Mouse (Mus musculus): ENCODE measurements around the gene Nprl2. TPM values are rescaled to one million over a fixed set of nuclear protein-coding genes. Genes with fewer than 3 reads are reported as not detected.

Nprl2 gene
- total and polyA plus RNA-seq, 2 experiments from 2014 or later = 22.5 to 56.4 TPM

GRCm38 (mm10) chr9:107538711-107539110 lies 3.3 kb upstream of the Nprl2 start:
- Histone ChIP-seq H3K36me3 (replicated peaks; ENCODE audit: control insufficient read depth, insufficient read depth, low read length) (peaks cover 36% of the 10 kb centered on the region), H3K4me2 (ENCODE audit: low read depth, low read length) (no peak overlapping the region), H3K9me3 (replicated peaks; ENCODE audit: control insufficient read depth, low read length) (no peaks in the 10 kb centered on the region), H3K27ac (ENCODE audit: low read depth) (no peak overlapping the region), H3K27me3 (ENCODE audit: control insufficient read depth, insufficient read depth, low read length) (no peaks in the 10 kb centered on the region), H3K9ac (replicated peaks; ENCODE audit: low read depth, low read length) (no peak overlapping the region), H3K4me3 (ENCODE audit: low read depth, low read length) (no peak overlapping the region), H3K4me1 (ENCODE audit: control insufficient read depth, insufficient read depth) (peaks cover 38% of the 10 kb centered on the region)
- ATAC-seq (ENCODE audit: insufficient read depth, low read depth) (no peak), DNase-seq (ENCODE audit: low spot score) (no peak)
- WGBS = 87% methylated on average over 3 of the region's 3 CpGs
- TF ChIP-seq EP300 (IDR thresholded peaks at IDR 0.05; ENCODE audit: low read depth) = no peak
- TF ChIP-seq CTCF (IDR thresholded peaks at IDR 0.05; ENCODE audit: low read depth) = no peak

GRCm38 (mm10) chr9:107539940-107540339 lies 2.1 kb upstream of the Nprl2 start:
- Histone ChIP-seq H3K27ac (ENCODE audit: low read depth) (no peak overlapping the region), H3K4me1 (ENCODE audit: control insufficient read depth, insufficient read depth) (peaks cover 38% of the 10 kb centered on the region), H3K27me3 (ENCODE audit: control insufficient read depth, insufficient read depth, low read length) (no peaks in the 10 kb centered on the region), H3K9me3 (replicated peaks; ENCODE audit: control insufficient read depth, low read length) (no peaks in the 10 kb centered on the region), H3K4me3 (ENCODE audit: low read depth, low read length) (no peak overlapping the region), H3K4me2 (ENCODE audit: low read depth, low read length) (no peak overlapping the region), H3K9ac (replicated peaks; ENCODE audit: low read depth, low read length) (no peak overlapping the region), H3K36me3 (replicated peaks; ENCODE audit: control insufficient read depth, insufficient read depth, low read length) (peaks cover 47% of the 10 kb centered on the region)
- no peak for DNase-seq (ENCODE audit: low spot score)
- no peak for TF ChIP-seq CTCF (IDR thresholded peaks at IDR 0.05; ENCODE audit: low read depth)
- ATAC-seq (ENCODE audit: insufficient read depth, low read depth) = no peak
- 94% methylated on average over 8 of the region's 8 CpGs for WGBS

GRCm38 (mm10) chr9:107540420-107540819 lies 1.6 kb upstream of the Nprl2 start:
- H3K9me3 ChIP-seq (replicated peaks; ENCODE audit: control insufficient read depth, low read length) = no peaks in the 10 kb centered on the region
- WGBS = 61% methylated on average over 4 of the region's 4 CpGs
- ATAC-seq (ENCODE audit: insufficient read depth, low read depth) (no peak), DNase-seq (ENCODE audit: low spot score) (no peak)
- no peaks in the 10 kb centered on the region for H3K27me3 ChIP-seq (ENCODE audit: control insufficient read depth, insufficient read depth, low read length)
- H3K4me1 ChIP-seq (ENCODE audit: control insufficient read depth, insufficient read depth) = peaks cover 34% of the 10 kb centered on the region
- no peak overlapping the region for H3K4me3 ChIP-seq (ENCODE audit: low read depth, low read length)
- no peak overlapping the region for H3K27ac ChIP-seq (ENCODE audit: low read depth)
- H3K4me2 ChIP-seq (ENCODE audit: low read depth, low read length) = no peak overlapping the region
- TF ChIP-seq CTCF (IDR thresholded peaks at IDR 0.05; ENCODE audit: low read depth) (no peak), EP300 (IDR thresholded peaks at IDR 0.05; ENCODE audit: low read depth) (no peak)
- H3K9ac ChIP-seq (replicated peaks; ENCODE audit: low read depth, low read length) = no peak overlapping the region
- H3K36me3 ChIP-seq (replicated peaks; ENCODE audit: control insufficient read depth, insufficient read depth, low read length) = peaks cover 47% of the 10 kb centered on the region

GRCm38 (mm10) chr9:107541005-107541404 lies 1.0 kb upstream of the Nprl2 start:
- 35% methylated on average over 10 of the region's 10 CpGs for WGBS
- peak overlapping the region; percentile 81 for H3K4me3 ChIP-seq (ENCODE audit: low read depth, low read length)
- H3K9ac ChIP-seq (replicated peaks; ENCODE audit: low read depth, low read length) = no peak overlapping the region
- H3K9me3 ChIP-seq (replicated peaks; ENCODE audit: control insufficient read depth, low read length) = no peaks in the 10 kb centered on the region
- H3K27ac ChIP-seq (ENCODE audit: low read depth) = no peak overlapping the region
- ATAC-seq (ENCODE audit: insufficient read depth, low read depth) (no peak), DNase-seq (ENCODE audit: low spot score) (no peak)
- H3K27me3 ChIP-seq (ENCODE audit: control insufficient read depth, insufficient read depth, low read length) = no peaks in the 10 kb centered on the region
- H3K4me1 ChIP-seq (ENCODE audit: control insufficient read depth, insufficient read depth) = peaks cover 29% of the 10 kb centered on the region
- TF ChIP-seq EP300 (IDR thresholded peaks at IDR 0.05; ENCODE audit: low read depth) (no peak), CTCF (IDR thresholded peaks at IDR 0.05; ENCODE audit: low read depth) (no peak)
- peak overlapping the region; percentile 91 for H3K4me2 ChIP-seq (ENCODE audit: low read depth, low read length)
- H3K36me3 ChIP-seq (replicated peaks; ENCODE audit: control insufficient read depth, insufficient read depth, low read length) = peaks cover 47% of the 10 kb centered on the region

GRCm38 (mm10) chr9:107542352-107542686 lies 293 bp downstream of the Nprl2 start:
- under 1% methylated on average over 11 of the region's 11 CpGs for WGBS
- H3K27ac ChIP-seq (ENCODE audit: low read depth) = peak overlapping the region; percentile 26; the same call in 1 of the 2 replicates
- TF ChIP-seq CTCF (IDR thresholded peaks at IDR 0.05; ENCODE audit: low read depth) (no peak), EP300 (IDR thresholded peaks at IDR 0.05; ENCODE audit: low read depth) (no peak)
- DNase-seq (ENCODE audit: low spot score) (no peak), ATAC-seq (ENCODE audit: insufficient read depth, low read depth) (no peak)
- peaks cover 38% of the 10 kb centered on the region for H3K36me3 ChIP-seq (replicated peaks; ENCODE audit: control insufficient read depth, insufficient read depth, low read length)
- H3K4me1 ChIP-seq (ENCODE audit: control insufficient read depth, insufficient read depth) = peaks cover 26% of the 10 kb centered on the region
- peak overlapping the region; percentile 91 for H3K4me2 ChIP-seq (ENCODE audit: low read depth, low read length)
- no peaks in the 10 kb centered on the region for H3K27me3 ChIP-seq (ENCODE audit: control insufficient read depth, insufficient read depth, low read length)
- no peaks in the 10 kb centered on the region for H3K9me3 ChIP-seq (replicated peaks; ENCODE audit: control insufficient read depth, low read length)
- peak overlapping the region; percentile 56 for H3K9ac ChIP-seq (replicated peaks; ENCODE audit: low read depth, low read length)
- peak overlapping the region; percentile 81 for H3K4me3 ChIP-seq (ENCODE audit: low read depth, low read length)

GRCm38 (mm10) chr9:107542721-107543120 lies 695 bp downstream of the Nprl2 start:
- Histone ChIP-seq H3K4me3 (ENCODE audit: low read depth, low read length) (peak overlapping the region; percentile 81), H3K9ac (replicated peaks; ENCODE audit: low read depth, low read length) (peak overlapping the region; percentile 56), H3K36me3 (replicated peaks; ENCODE audit: control insufficient read depth, insufficient read depth, low read length) (peaks cover 34% of the 10 kb centered on the region), H3K4me2 (ENCODE audit: low read depth, low read length) (peak overlapping the region; percentile 91), H3K27ac (ENCODE audit: low read depth) (no peak overlapping the region), H3K9me3 (replicated peaks; ENCODE audit: control insufficient read depth, low read length) (no peaks in the 10 kb centered on the region), H3K27me3 (ENCODE audit: control insufficient read depth, insufficient read depth, low read length) (0 out of 2 replicates have a peak, but pooled peaks cover 2% of the 10 kb centered on the region), H3K4me1 (ENCODE audit: control insufficient read depth, insufficient read depth) (peaks cover 28% of the 10 kb centered on the region)
- ATAC-seq (ENCODE audit: insufficient read depth, low read depth) = no peak
- TF ChIP-seq CTCF (IDR thresholded peaks at IDR 0.05; ENCODE audit: low read depth) (no peak), EP300 (IDR thresholded peaks at IDR 0.05; ENCODE audit: low read depth) (no peak)
- 36% methylated on average over 8 of the region's 8 CpGs for WGBS
- DNase-seq (ENCODE audit: low spot score) = no peak
